Mouse (Mus musculus) layer of hippocampus, postnatal 25 days (tissue): Measurements from ENCODE around the gene Ccdc174. TPM values are rescaled to one million over a fixed set of nuclear protein-coding genes. Genes with fewer than 3 reads are reported as not detected.

ENCODE experiments used
- DNase-seq, 2 experiments: peaks; one replicate each; pipeline ENCODE4 v3.0.0; 2022; ENCODE audit warnings: mixed read lengths in 2 of 2, low spot score in 1 of 2; ENCODE audit errors: extremely low spot score in 1 of 2
- total RNA-seq, 2 experiments: library from RNA; stranded (reverse); gene quantifications; 2 replicates each; pipeline ENCODE4 v1.2.3; 2021

Ccdc174 gene
- total RNA-seq, 2 experiments from 2014 or later, result 20.9 to 22.4 TPM

DNA sequence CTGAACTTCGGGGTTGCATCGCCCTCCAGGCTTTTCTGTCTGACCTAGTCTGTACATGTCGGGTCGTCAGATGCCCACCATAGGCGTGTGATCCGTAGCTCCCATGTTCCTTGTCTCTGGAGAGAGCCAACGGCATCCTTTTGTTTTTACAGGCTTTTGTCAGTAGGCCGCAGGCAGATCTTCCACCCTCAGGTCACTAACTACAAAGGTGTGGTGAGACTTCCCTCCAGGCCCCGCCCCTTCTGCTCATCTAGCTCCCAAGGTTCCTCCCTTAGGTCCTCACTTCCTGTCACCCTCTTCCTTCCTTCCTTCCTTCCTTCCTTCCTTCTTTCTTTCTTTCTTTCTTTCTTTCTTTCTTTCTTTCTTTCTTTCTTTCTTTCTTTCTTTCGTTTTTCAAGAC, 36.2 kb downstream of the Ccdc174 start:
- no peak for DNase-seq

DNA sequence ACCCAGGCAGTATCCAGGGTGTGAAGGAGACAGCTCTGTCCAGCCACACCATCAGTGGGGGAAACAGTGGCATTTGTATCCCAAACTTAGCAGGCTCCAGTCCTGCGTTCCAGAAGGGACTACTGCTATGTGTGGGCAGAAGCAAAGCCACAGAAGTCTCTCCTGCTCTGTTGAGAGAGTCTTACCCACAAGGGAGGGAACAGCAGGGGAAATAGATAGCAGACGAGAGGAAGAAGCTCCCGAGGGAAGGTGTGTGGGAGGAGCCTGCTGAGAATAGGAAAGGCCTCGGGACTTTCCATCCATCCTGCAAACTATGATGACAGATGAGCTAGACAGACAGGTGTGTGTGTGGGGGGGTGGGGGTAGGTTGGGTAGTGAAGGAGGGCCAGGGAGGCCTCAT, 39.4 kb downstream of the Ccdc174 start:
- DNase-seq, result no peak

DNA sequence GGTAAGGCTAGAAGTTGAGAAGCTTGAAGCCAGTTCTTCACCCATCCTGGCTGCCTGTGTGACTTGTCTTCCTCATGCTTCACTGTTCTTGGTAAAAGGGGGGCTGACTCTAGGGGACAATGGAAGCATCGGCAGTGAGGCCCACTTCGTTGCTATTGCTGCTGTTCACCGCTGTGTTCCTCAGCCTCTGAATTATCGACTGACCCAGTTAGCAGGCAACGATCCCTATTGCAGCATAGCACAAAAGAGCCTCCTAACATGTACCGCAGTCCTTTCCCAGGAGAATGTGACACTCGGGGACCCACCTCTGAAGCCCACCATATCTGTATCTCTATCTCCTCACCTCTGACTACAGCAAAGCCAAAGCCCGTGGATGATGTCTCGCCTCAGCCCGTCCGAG, 39.9 kb downstream of the Ccdc174 start:
- no peak for DNase-seq

DNA sequence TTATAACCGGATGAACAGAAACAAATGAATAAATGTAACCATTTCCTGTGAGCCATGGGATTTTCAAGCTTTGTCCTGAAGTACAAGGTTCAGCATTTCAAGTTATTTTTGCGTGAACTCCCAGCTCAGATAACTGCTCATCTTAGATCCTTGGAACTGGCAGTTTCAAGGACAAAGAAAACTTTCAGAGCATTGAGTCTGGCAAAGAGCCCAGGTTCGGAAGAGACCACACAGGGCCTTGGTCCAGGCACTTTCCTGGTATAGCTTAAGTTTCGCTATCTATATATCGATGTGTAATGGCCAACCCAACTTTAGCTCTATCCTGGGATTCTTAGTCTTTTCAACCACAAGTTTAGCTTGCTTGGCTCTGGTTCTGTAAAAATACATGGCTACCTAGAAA, 53.4 kb downstream of the Ccdc174 start:
- DNase-seq, result no peak

DNA sequence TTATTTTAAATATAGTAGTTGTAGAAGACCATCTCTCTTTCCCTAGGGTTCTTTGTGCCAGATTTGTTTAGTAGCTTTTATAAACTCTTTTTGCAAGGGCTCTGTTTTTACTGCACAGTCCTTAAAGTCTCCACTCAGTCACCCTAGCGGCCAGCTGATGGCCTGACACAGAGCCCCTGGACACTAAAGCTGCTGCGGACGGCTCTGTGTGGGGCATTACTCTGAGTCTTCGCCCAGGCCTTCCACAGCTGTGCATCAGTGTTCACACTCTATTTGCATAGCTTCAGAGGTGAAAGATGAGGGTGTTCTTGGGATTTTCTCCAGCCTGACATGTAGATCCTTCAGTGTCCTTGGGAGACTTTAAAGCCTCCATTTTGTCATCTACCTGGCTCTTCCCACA, 60.6 kb downstream of the Ccdc174 start:
- no peak for DNase-seq

DNA sequence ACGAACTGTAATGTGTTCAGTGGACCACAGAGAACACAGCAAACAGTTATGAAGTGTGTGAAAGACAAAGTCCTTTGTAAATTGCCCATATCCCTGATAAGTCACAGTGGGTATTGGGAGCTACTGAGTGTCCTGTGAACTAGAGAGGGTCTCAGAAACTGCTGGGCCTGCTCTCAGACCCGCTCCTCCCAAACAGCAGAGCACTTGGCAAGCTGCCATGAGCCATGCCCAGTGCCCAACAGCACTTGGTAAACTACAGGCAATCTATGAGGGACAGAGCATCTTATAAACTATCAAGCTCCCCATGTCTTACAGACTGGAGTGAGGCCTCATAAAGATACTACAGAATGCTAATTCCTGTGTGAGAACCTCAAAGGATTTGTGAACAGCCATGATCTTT, 70.6 kb downstream of the Ccdc174 start:
- no peak for DNase-seq

Other genes with a start within 250 kb of the Ccdc174 start
- 100 to 1,000 TPM; 104 to 168 TPM for gene Slc6a6, start 194.0 kb upstream of the Ccdc174 start, total RNA-seq
- 1 to 10 TPM; 8.0 to 8.7 TPM for gene Grip2, start 50.8 kb upstream of the Ccdc174 start, total RNA-seq
- 1 to 10 TPM; 1.9 to 2.3 TPM for gene 4930590J08Rik, start 24.8 kb downstream of the Ccdc174 start, total RNA-seq
- gene Fgd5, start 100.8 kb downstream of the Ccdc174 start, total RNA-seq, result 1 to 10 TPM; 5.3 to 5.5 TPM
- gene Nr2c2, start 213.3 kb downstream of the Ccdc174 start, total RNA-seq, result 10 to 100 TPM; 84.3 to 90.7 TPM